Mouse (Mus musculus): ENCODE results near the gene Psph.

- TF ChIP-seq CTCF (conservative IDR thresholded peaks at IDR 0.05; ENCODE audit: low read length) (no peak), NANOG (IDR thresholded peaks at IDR 0.05; ENCODE audit: borderline replicate concordance, low read length) (no peak)
These were observed 8.8 kb downstream of the Psph start for GRCm38 (mm10) chr5:129778348-129778995.

Measured in E14TG2a.4 (cell line).